Mouse (Mus musculus) cortical plate, adult 2 months (tissue): Measurements from ENCODE around the gene Habp4. TPM values are rescaled to one million over a fixed set of nuclear protein-coding genes. Genes with fewer than 3 reads are reported as not detected.

ENCODE experiments used
- H3K27ac ChIP-seq: fragments of 200-500 bp; 2 replicates; pipeline ENCODE4 v1.5.1; 2012; ENCODE audit warnings: low read length, control low read depth, inconsistent platforms; ENCODE audit not compliant: insufficient read depth
- H3K4me1 ChIP-seq: fragments of 200-500 bp; 2 replicates; pipeline ENCODE4 v1.6.1; 2011; ENCODE audit warnings: low read length; ENCODE audit not compliant: control insufficient read depth, insufficient read depth
- H3K4me3 ChIP-seq: fragments of 200-500 bp; 2 replicates; pipeline ENCODE4 v1.5.1; 2011; ENCODE audit warnings: mild to moderate bottlenecking, low read length, control low read depth; ENCODE audit not compliant: insufficient read depth
- CTCF ChIP-seq: fragments of 200-500 bp; IDR thresholded peaks from 2 replicates; pipeline ENCODE4 v1.5.1; 2011; ENCODE audit warnings: mild to moderate bottlenecking, control low read depth, low read length; ENCODE audit not compliant: insufficient read depth; ENCODE audit errors: extremely low read depth
- POLR2A ChIP-seq: fragments of 200-500 bp; IDR thresholded peaks from 2 replicates; pipeline ENCODE4 v1.6.1; 2011; ENCODE audit warnings: mild to moderate bottlenecking, low read length, control low read depth; ENCODE audit not compliant: insufficient read depth; ENCODE audit errors: extremely low read depth
- polyA plus RNA-seq: library from polyadenylated mRNA; depleted of rRNA; stranded (reverse); fragments of >200 nt; gene quantifications from 2 replicates; pipeline ENCODE4 v1.2.3, GENCODE M21; 2012; rRNA removed

The Habp4 gene
- polyA plus RNA-seq, 1 experiment = 203 TPM

GRCm38 (mm10) chr13:64225738-64226137, 64.1 kb downstream of the Habp4 start:
- Histone ChIP-seq H3K4me1 (no peaks in the 10 kb centered on the region), H3K4me3 (no peak overlapping the region), H3K27ac (no peak overlapping the region)
- TF ChIP-seq CTCF (no peak), POLR2A (no peak)

- Histone ChIP-seq H3K4me3 (no peak overlapping the region), H3K27ac (no peak overlapping the region)
- TF ChIP-seq CTCF (no peak), POLR2A (no peak)
These were observed 65.1 kb downstream of the Habp4 start for GRCm38 (mm10) chr13:64226725-64227124.

GRCm38 (mm10) chr13:64233139-64233538, 71.5 kb downstream of the Habp4 start:
- Histone ChIP-seq H3K4me1 (peaks cover 3% of the 10 kb centered on the region), H3K27ac (no peak overlapping the region), H3K4me3 (no peak overlapping the region)
- TF ChIP-seq CTCF = no peak
- no peak for TF ChIP-seq POLR2A

More at GRCm38 (mm10) chr13:64226725-64227124, 65.1 kb downstream of the Habp4 start:
- no peaks in the 10 kb centered on the region for H3K4me1 ChIP-seq

GRCm38 (mm10) chr13:64235062-64235715, 73.6 kb downstream of the Habp4 start:
- Histone ChIP-seq H3K27ac (no peak overlapping the region), H3K4me3 (no peak overlapping the region), H3K4me1 (peaks cover 3% of the 10 kb centered on the region)
- TF ChIP-seq POLR2A (no peak), CTCF (no peak)

- TF ChIP-seq POLR2A (no peak), CTCF (no peak)
- H3K4me3 ChIP-seq = no peak overlapping the region
- H3K27ac ChIP-seq = no peak overlapping the region
- H3K4me1 ChIP-seq = peaks cover 3% of the 10 kb centered on the region
These were observed 74.2 kb downstream of the Habp4 start for GRCm38 (mm10) chr13:64235777-64236176.

Other genes with a start within 250 kb of the Habp4 start
- gene Hsd17b3, start 72.6 kb upstream of the Habp4 start, polyA plus RNA-seq = not detected in 2 replicates
- gene Slc35d2, start 32.5 kb upstream of the Habp4 start, polyA plus RNA-seq = 1.5 and 1.6 TPM in 2 replicates
- 31.9 and 34.6 TPM in 2 replicates for gene Zfp367, start 8.6 kb upstream of the Habp4 start, polyA plus RNA-seq
- 9.8 and 10.4 TPM in 2 replicates for gene Cdc14b, start 113.5 kb downstream of the Habp4 start, polyA plus RNA-seq
- gene Aaed1, start 150.9 kb downstream of the Habp4 start, polyA plus RNA-seq = 12.2 and 12.5 TPM in 2 replicates
- 121 and 125 TPM in 2 replicates for gene Ctsl, start 209.1 kb downstream of the Habp4 start, polyA plus RNA-seq